Mouse (Mus musculus): ENCODE results near the gene Srrm1. TPM values are rescaled to one million over a fixed set of nuclear protein-coding genes. Genes with fewer than 3 reads are reported as not detected.
"Not testable (repeated sequence)": the region's sequence is repeated elsewhere in the genome, so short reads cannot be mapped to it uniquely, and the experiment has no call there.

Gene Srrm1
- polyA plus RNA-seq, 1 experiment from 2014 or later: 174 TPM

GRCm38 (mm10) chr4:135285436-135285835, 67.7 kb downstream of the Srrm1 start:
- no peak overlapping the region for H3K27ac ChIP-seq (replicated peaks)
- no peaks in the 10 kb centered on the region for H3K27me3 ChIP-seq (replicated peaks)
- no peak overlapping the region for H3K9ac ChIP-seq (replicated peaks)
- no peaks in the 10 kb centered on the region for H3K36me3 ChIP-seq
- H3K9me3 ChIP-seq (replicated peaks): no peaks in the 10 kb centered on the region
- 49% methylated on average over 8 of the region's 8 CpGs for WGBS
- H3K4me2 ChIP-seq: no peak overlapping the region
- no peak overlapping the region for H3K4me3 ChIP-seq (replicated peaks)
- ATAC-seq (ENCODE audit: low FRiP score): no peak
- H3K4me1 ChIP-seq: peaks cover 8% of the 10 kb centered on the region; the same call in 1 of the 2 replicates

- H3K27me3 ChIP-seq (replicated peaks): no peaks in the 10 kb centered on the region
- no peak for ATAC-seq (ENCODE audit: low FRiP score)
- no peak overlapping the region for H3K4me3 ChIP-seq (replicated peaks)
These were observed 69.2 kb downstream of the Srrm1 start for GRCm38 (mm10) chr4:135283875-135284274.

GRCm38 (mm10) chr4:135283417-135283816, 69.7 kb downstream of the Srrm1 start:
- no peak overlapping the region for H3K27ac ChIP-seq (replicated peaks)
- 76% methylated on average over 4 of the region's 4 CpGs for WGBS
- ATAC-seq (ENCODE audit: low FRiP score): no peak

More at GRCm38 (mm10) chr4:135283875-135284274, 69.2 kb downstream of the Srrm1 start:
- Histone ChIP-seq H3K36me3 (no peaks in the 10 kb centered on the region), H3K27ac (replicated peaks) (no peak overlapping the region), H3K4me1 (peaks cover 8% of the 10 kb centered on the region; the same call in 1 of the 2 replicates), H3K9ac (replicated peaks) (no peak overlapping the region), H3K9me3 (replicated peaks) (no peaks in the 10 kb centered on the region), H3K4me2 (no peak overlapping the region)
- 88% methylated on average over 7 of the region's 7 CpGs for WGBS

GRCm38 (mm10) chr4:135282651-135283290, 70.3 kb downstream of the Srrm1 start:
- H3K9ac ChIP-seq (replicated peaks): no peak overlapping the region
- H3K36me3 ChIP-seq: no peaks in the 10 kb centered on the region
- H3K27me3 ChIP-seq (replicated peaks): no peaks in the 10 kb centered on the region
- 73% methylated on average over 13 of the region's 13 CpGs for WGBS
- H3K4me1 ChIP-seq: peaks cover 8% of the 10 kb centered on the region; the same call in 1 of the 2 replicates
- H3K4me3 ChIP-seq (replicated peaks): no peak overlapping the region
- H3K4me2 ChIP-seq: no peak overlapping the region
- no peaks in the 10 kb centered on the region for H3K9me3 ChIP-seq (replicated peaks)
- no peak for ATAC-seq (ENCODE audit: low FRiP score)
- no peak overlapping the region for H3K27ac ChIP-seq (replicated peaks)

More at GRCm38 (mm10) chr4:135283417-135283816, 69.7 kb downstream of the Srrm1 start:
- no peaks in the 10 kb centered on the region for H3K9me3 ChIP-seq (replicated peaks)
- no peaks in the 10 kb centered on the region for H3K27me3 ChIP-seq (replicated peaks)
- H3K36me3 ChIP-seq: no peaks in the 10 kb centered on the region
- no peak overlapping the region for H3K4me2 ChIP-seq
- no peak overlapping the region for H3K4me3 ChIP-seq (replicated peaks)
- no peak overlapping the region for H3K9ac ChIP-seq (replicated peaks)
- H3K4me1 ChIP-seq: peaks cover 8% of the 10 kb centered on the region; the same call in 1 of the 2 replicates

GRCm38 (mm10) chr4:135280016-135280415, 73.1 kb downstream of the Srrm1 start:
- ATAC-seq (ENCODE audit: low FRiP score); H3K4me1 ChIP-seq; H3K9me3 ChIP-seq (replicated peaks); H3K4me3 ChIP-seq (replicated peaks); H3K9ac ChIP-seq (replicated peaks); H3K27me3 ChIP-seq (replicated peaks); H3K4me2 ChIP-seq; H3K36me3 ChIP-seq; H3K27ac ChIP-seq (replicated peaks): not testable (repeated sequence)
- 68% methylated on average over 2 of the region's 2 CpGs for WGBS

GRCm38 (mm10) chr4:135276681-135277379, 76.3 kb downstream of the Srrm1 start:
- H3K4me3 ChIP-seq (replicated peaks): no peak overlapping the region
- 60% methylated on average over 4 of the region's 4 CpGs for WGBS
- peaks cover 8% of the 10 kb centered on the region for H3K4me1 ChIP-seq
- no peak for ATAC-seq (ENCODE audit: low FRiP score)
- no peaks in the 10 kb centered on the region for H3K36me3 ChIP-seq
- H3K4me2 ChIP-seq: no peak overlapping the region
- no peak overlapping the region for H3K27ac ChIP-seq (replicated peaks)
- H3K9ac ChIP-seq (replicated peaks): no peak overlapping the region
- no peaks in the 10 kb centered on the region for H3K9me3 ChIP-seq (replicated peaks)
- peaks cover 9% of the 10 kb centered on the region; the same call in 1 of the 2 replicates for H3K27me3 ChIP-seq (replicated peaks)

GRCm38 (mm10) chr4:135274761-135275160, 78.4 kb downstream of the Srrm1 start:
- Histone ChIP-seq H3K9ac (replicated peaks) (no peak overlapping the region), H3K27me3 (replicated peaks) (peaks cover 9% of the 10 kb centered on the region; the same call in 1 of the 2 replicates), H3K9me3 (replicated peaks) (no peaks in the 10 kb centered on the region), H3K36me3 (no peaks in the 10 kb centered on the region), H3K27ac (replicated peaks) (no peak overlapping the region), H3K4me1 (peaks cover 29% of the 10 kb centered on the region), H3K4me2 (no peak overlapping the region), H3K4me3 (replicated peaks) (no peak overlapping the region)
- WGBS: 79% methylated on average over 7 of the region's 7 CpGs
- no peak for ATAC-seq (ENCODE audit: low FRiP score)

- Histone ChIP-seq H3K4me3 (replicated peaks) (peak overlapping the region; percentile 66), H3K9ac (replicated peaks) (peak overlapping the region; percentile 12; the same call in 1 of the 2 replicates), H3K36me3 (no peaks in the 10 kb centered on the region), H3K4me1 (peaks cover 35% of the 10 kb centered on the region), H3K27ac (replicated peaks) (no peak overlapping the region), H3K4me2 (peak overlapping the region; percentile 79), H3K27me3 (replicated peaks) (peaks cover 9% of the 10 kb centered on the region; the same call in 1 of the 2 replicates), H3K9me3 (replicated peaks) (no peaks in the 10 kb centered on the region)
- ATAC-seq (ENCODE audit: low FRiP score): no peak
- 3% methylated on average over 17 of the region's 17 CpGs for WGBS
These were observed 79.8 kb downstream of the Srrm1 start for GRCm38 (mm10) chr4:135273307-135273682.

GRCm38 (mm10) chr4:135272640-135273306, 80.3 kb downstream of the Srrm1 start, which contains the start of gene Clic4:
TSS of gene Clic4 (minus strand) at chr4:135272814.
- no peaks in the 10 kb centered on the region for H3K36me3 ChIP-seq
- under 1% methylated on average over 59 of the region's 64 CpGs for WGBS

GRCm38 (mm10) chr4:135271881-135272616, 81.1 kb downstream of the Srrm1 start:
- Histone ChIP-seq H3K27ac (replicated peaks) (peak overlapping the region; percentile 92), H3K4me1 (peaks cover 46% of the 10 kb centered on the region)

More at GRCm38 (mm10) chr4:135272640-135273306, 80.3 kb downstream of the Srrm1 start, which contains the start of gene Clic4:
- H3K9me3 ChIP-seq (replicated peaks): no peaks in the 10 kb centered on the region
- H3K9ac ChIP-seq (replicated peaks): peak within 1 kb of the TSS; percentile 90
- peak; percentile 98 for ATAC-seq (ENCODE audit: low FRiP score)
- H3K4me2 ChIP-seq: peak within 1 kb of the TSS; percentile 79
- H3K27me3 ChIP-seq (replicated peaks): peaks cover 9% of the 10 kb centered on the region; the same call in 1 of the 2 replicates
- H3K27ac ChIP-seq (replicated peaks): peak within 1 kb of the TSS; percentile 92
- peaks cover 39% of the 10 kb centered on the region for H3K4me1 ChIP-seq
- peak within 1 kb of the TSS; percentile 66 for H3K4me3 ChIP-seq (replicated peaks)

GRCm38 (mm10) chr4:135271419-135271828, 81.7 kb downstream of the Srrm1 start:
- no peaks in the 10 kb centered on the region for H3K36me3 ChIP-seq
- peak overlapping the region; percentile 79 for H3K4me2 ChIP-seq
- no peaks in the 10 kb centered on the region for H3K9me3 ChIP-seq (replicated peaks)
- peaks cover 50% of the 10 kb centered on the region for H3K4me1 ChIP-seq
- peak overlapping the region; percentile 60; the same call in 1 of the 2 replicates for H3K27ac ChIP-seq (replicated peaks)
- H3K4me3 ChIP-seq (replicated peaks): peak overlapping the region; percentile 66
- WGBS: under 1% methylated on average over 20 of the region's 20 CpGs
- no peak for ATAC-seq (ENCODE audit: low FRiP score)
- peaks cover 9% of the 10 kb centered on the region; the same call in 1 of the 2 replicates for H3K27me3 ChIP-seq (replicated peaks)
- peak overlapping the region; percentile 90 for H3K9ac ChIP-seq (replicated peaks)

More at GRCm38 (mm10) chr4:135271881-135272616, 81.1 kb downstream of the Srrm1 start:
- H3K9ac ChIP-seq (replicated peaks): peak overlapping the region; percentile 90
- ATAC-seq (ENCODE audit: low FRiP score): peak; percentile 77
- under 1% methylated on average over 66 of the region's 67 CpGs for WGBS
- H3K36me3 ChIP-seq: no peaks in the 10 kb centered on the region
- no peaks in the 10 kb centered on the region for H3K9me3 ChIP-seq (replicated peaks)
- H3K4me2 ChIP-seq: peak overlapping the region; percentile 79
- H3K4me3 ChIP-seq (replicated peaks): peak overlapping the region; percentile 66
- peaks cover 9% of the 10 kb centered on the region; the same call in 1 of the 2 replicates for H3K27me3 ChIP-seq (replicated peaks)
